ENCODE assay signal across 22 mouse cellular contexts in genomic region chr16:65441954-65442353, GRCm38 (mm10).
DNase-seq lines count a peak whose midpoint lies in the region; ATAC-seq and TF ChIP-seq lines count a peak whose summit lies in the region.
"Had no signal": no experiment of that assay in that cellular context is flagged by ENCODE, and none has a peak within 500 bp of the region (broad histone marks: within the 10 kb centered on the region; RNA-seq: fewer than 3 reads in every experiment).

No protein-coding gene starts in this region.

- DNase-seq in mesoderm, embryonic 11.5 days (ENCODE audit: low read depth, low spot score): peak; percentile 21
- no peak for DNase-seq in gastrocnemius, adult 2 months
- DNase-seq in liver, postnatal 0 days: no peak
- DNase-seq: adrenal gland, adult 2 months; adrenal gland, postnatal 10 days; adrenal gland, postnatal 25 days; cerebellum, adult 11 months; cerebellum, adult 18-20 months; cerebellum, adult 8-10 months; cerebellum, adult 9-11 months; cerebellum, postnatal 14 days; cerebellum, postnatal 36 days; embryo, embryonic 11 days had no signal

- no peak overlapping the region for H3K4me2 ChIP-seq in neural tube, embryonic 12.5 days (replicated peaks)
- no peak overlapping the region for H3K4me2 ChIP-seq in neural tube, embryonic 15.5 days
- no peak overlapping the region for H3K4me2 ChIP-seq in neural tube, embryonic 13.5 days
- H3K4me2 ChIP-seq in liver, postnatal 0 days (ENCODE audit: low read depth, low read length): no peak overlapping the region
- H3K4me2 ChIP-seq: embryonic facial prominence, embryonic 13.5 days; embryonic facial prominence, embryonic 15.5 days; forebrain, embryonic 12.5 days had no signal

- intact Hi-C loops in gastrocnemius, adult 2 months (cut with DNase I): no loop called here

- no peak overlapping the region for H3K4me3 ChIP-seq in neural tube, embryonic 12.5 days
- no peak overlapping the region for H3K4me3 ChIP-seq in neural tube, embryonic 15.5 days (replicated peaks)
- no peak overlapping the region for H3K4me3 ChIP-seq in neural tube, embryonic 13.5 days
- H3K4me3 ChIP-seq in gastrocnemius, adult 2 months: no peak overlapping the region
- H3K4me3 ChIP-seq in liver, postnatal 0 days (ENCODE audit: low read depth, low read length): no peak overlapping the region
- H3K4me3 ChIP-seq: embryonic facial prominence, embryonic 13.5 days; embryonic facial prominence, embryonic 15.5 days; erythroblast, embryonic 14.5 days; forebrain, embryonic 10.5 days; forebrain, embryonic 12.5 days had no signal

- no peaks in the 10 kb centered on the region for H3K27me3 ChIP-seq in neural tube, embryonic 12.5 days (replicated peaks)
- H3K27me3 ChIP-seq in neural tube, embryonic 15.5 days (replicated peaks): no peaks in the 10 kb centered on the region
- H3K27me3 ChIP-seq in neural tube, embryonic 13.5 days: no peaks in the 10 kb centered on the region
- no peaks in the 10 kb centered on the region for H3K27me3 ChIP-seq in liver, postnatal 0 days (ENCODE audit: insufficient read depth, low read length)
- H3K27me3 ChIP-seq: embryonic facial prominence, embryonic 13.5 days; embryonic facial prominence, embryonic 15.5 days; forebrain, embryonic 12.5 days had no signal

- no peaks in the 10 kb centered on the region for H3K36me3 ChIP-seq in neural tube, embryonic 12.5 days
- no peaks in the 10 kb centered on the region for H3K36me3 ChIP-seq in neural tube, embryonic 15.5 days
- H3K36me3 ChIP-seq in neural tube, embryonic 13.5 days: no peaks in the 10 kb centered on the region
- H3K36me3 ChIP-seq in liver, postnatal 0 days (replicated peaks; ENCODE audit: insufficient read depth, low read length): no peaks in the 10 kb centered on the region
- H3K36me3 ChIP-seq: embryonic facial prominence, embryonic 13.5 days; embryonic facial prominence, embryonic 15.5 days; forebrain, embryonic 10.5 days; forebrain, embryonic 12.5 days had no signal

- no peak overlapping the region for H3K9ac ChIP-seq in neural tube, embryonic 12.5 days
- no peak overlapping the region for H3K9ac ChIP-seq in neural tube, embryonic 15.5 days (replicated peaks)
- H3K9ac ChIP-seq in neural tube, embryonic 13.5 days: no peak overlapping the region
- no peak overlapping the region for H3K9ac ChIP-seq in liver, postnatal 0 days (replicated peaks)
- H3K9ac ChIP-seq: embryonic facial prominence, embryonic 13.5 days; embryonic facial prominence, embryonic 15.5 days; forebrain, embryonic 12.5 days had no signal

- 42% methylated on average over 4 of the region's 4 CpGs for WGBS in neural tube, embryonic 12.5 days
- WGBS in neural tube, embryonic 15.5 days: 19% methylated on average over 4 of the region's 4 CpGs
- 25% methylated on average over 4 of the region's 4 CpGs for WGBS in neural tube, embryonic 13.5 days
- WGBS in liver, postnatal 0 days (ENCODE audit: insufficient replicate concordance): 68% methylated on average over 4 of the region's 4 CpGs

- H3K9me3 ChIP-seq in neural tube, embryonic 12.5 days: no peaks in the 10 kb centered on the region
- H3K9me3 ChIP-seq in neural tube, embryonic 15.5 days (replicated peaks): no peaks in the 10 kb centered on the region
- no peaks in the 10 kb centered on the region for H3K9me3 ChIP-seq in neural tube, embryonic 13.5 days
- H3K9me3 ChIP-seq in liver, postnatal 0 days (ENCODE audit: low read length): no peaks in the 10 kb centered on the region
- H3K9me3 ChIP-seq: embryonic facial prominence, embryonic 13.5 days; embryonic facial prominence, embryonic 15.5 days; forebrain, embryonic 10.5 days; forebrain, embryonic 12.5 days had no signal

- TF ChIP-seq EP300 in liver, postnatal 0 days (IDR thresholded peaks at IDR 0.05; ENCODE audit: low read depth): no peak

- no peaks in the 10 kb centered on the region for H3K4me1 ChIP-seq in neural tube, embryonic 12.5 days
- H3K4me1 ChIP-seq in neural tube, embryonic 15.5 days: no peaks in the 10 kb centered on the region
- H3K4me1 ChIP-seq in neural tube, embryonic 13.5 days (replicated peaks): peaks cover 2% of the 10 kb centered on the region; the same call in 1 of the 2 replicates
- no peaks in the 10 kb centered on the region for H3K4me1 ChIP-seq in liver, postnatal 0 days (ENCODE audit: insufficient read depth)
- H3K4me1 ChIP-seq: embryonic facial prominence, embryonic 13.5 days; embryonic facial prominence, embryonic 15.5 days; forebrain, embryonic 10.5 days; forebrain, embryonic 12.5 days had no signal

- no peak for TF ChIP-seq CTCF in gastrocnemius, adult 2 months (IDR thresholded peaks at IDR 0.05)
- no peak for TF ChIP-seq CTCF in liver, postnatal 0 days (IDR thresholded peaks at IDR 0.05; ENCODE audit: low read depth)

- H3K27ac ChIP-seq in neural tube, embryonic 12.5 days: no peak overlapping the region
- no peak overlapping the region for H3K27ac ChIP-seq in neural tube, embryonic 15.5 days (replicated peaks)
- H3K27ac ChIP-seq in neural tube, embryonic 13.5 days (replicated peaks): no peak overlapping the region
- no peak overlapping the region for H3K27ac ChIP-seq in gastrocnemius, adult 2 months
- H3K27ac ChIP-seq in liver, postnatal 0 days (ENCODE audit: low read depth): no peak overlapping the region
- H3K27ac ChIP-seq: embryonic facial prominence, embryonic 13.5 days; embryonic facial prominence, embryonic 15.5 days; forebrain, embryonic 10.5 days; forebrain, embryonic 12.5 days had no signal

- ATAC-seq in neural tube, embryonic 12.5 days (ENCODE audit: low FRiP score, low read depth): peak; percentile 63
- ATAC-seq in neural tube, embryonic 15.5 days (ENCODE audit: low FRiP score): no peak
- ATAC-seq in neural tube, embryonic 13.5 days (ENCODE audit: low read depth): peak; percentile 56; the same call in 1 of the 2 replicates
- no peak for ATAC-seq in liver, postnatal 0 days
- ATAC-seq: forebrain, embryonic 14.5 days had no signal

Comparison
In these comparisons a context has a peak if more than half of its experiments do, and no peak if none do; other contexts are left out.
1. ATAC-seq: peak in neural tube, embryonic 12.5 days (single experiment) and neural tube, embryonic 13.5 days (single experiment); none in neural tube, embryonic 15.5 days (single experiment) and liver, postnatal 0 days (single experiment).